Mouse (Mus musculus) CD4-positive helper T cell, adult 2 months (primary cell): Measurements from ENCODE around the gene Olfr1058.
"Not testable (repeated sequence)": the region's sequence is repeated elsewhere in the genome, so short reads cannot be mapped to it uniquely, and the experiment has no call there.

Source experiments
- DNase-seq: peaks from one replicate; pipeline ENCODE4 v3.0.0-alpha.2; 2012; ENCODE audit warnings: low read depth, missing footprints, low spot score

The Olfr1058 gene

DNA sequence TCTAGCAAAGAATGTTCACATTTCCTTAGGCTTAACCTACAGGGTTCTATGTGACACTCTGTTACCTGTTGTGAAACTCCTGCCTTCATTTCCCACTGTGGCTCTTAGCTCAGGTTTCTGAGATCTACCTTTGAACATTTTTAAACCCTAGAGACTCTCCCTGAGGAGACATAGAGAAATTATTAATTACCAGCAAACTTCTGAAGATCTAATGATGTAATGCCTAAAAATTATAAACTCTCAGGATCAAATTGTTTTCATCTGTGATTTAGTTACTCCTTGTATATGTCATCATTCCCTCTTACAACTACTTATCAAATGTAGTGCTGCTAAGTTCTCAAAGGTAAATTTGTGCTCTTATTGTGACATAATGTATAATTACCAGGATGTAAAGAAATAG is at the start of gene Olfr1058:
Gene Olfr1058, minus strand, starts transcription at position 101 of the 400 bp plus-strand sequence.
- DNase-seq: not testable (repeated sequence)

GRCm38 (mm10) chr2:86428511-86428910 is 40.1 kb upstream of the Olfr1058 start:
- DNase-seq: not testable (repeated sequence)

DNA sequence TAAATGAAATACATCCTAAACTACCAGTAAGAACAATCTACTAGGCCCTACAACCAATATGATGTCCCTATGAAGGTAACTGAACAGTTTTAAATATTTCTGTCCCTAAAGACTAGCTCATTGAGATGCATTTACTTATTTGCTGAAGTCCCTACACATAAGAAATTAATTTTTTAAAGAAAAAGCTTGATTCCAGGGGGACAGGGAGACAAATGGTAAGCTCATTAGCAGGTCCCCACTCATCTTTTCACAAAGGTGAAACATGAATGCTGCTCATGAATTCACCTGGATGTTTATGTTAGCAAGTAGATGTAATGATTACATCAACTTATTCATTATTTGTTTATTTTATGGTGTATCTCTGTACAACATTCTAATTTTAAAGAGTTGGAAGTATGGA is 38.3 kb upstream of the Olfr1058 start, which contains the start of gene Olfr1062:
Gene Olfr1062, minus strand, starts transcription at position 101 of the 400 bp plus-strand sequence.
- DNase-seq: not testable (repeated sequence)

GRCm38 (mm10) chr2:86413950-86414349 is 25.6 kb upstream of the Olfr1058 start, which contains the start of gene Olfr1061:
Gene Olfr1061, minus strand, starts transcription at chr2:86414050.
- no peak for DNase-seq

DNA sequence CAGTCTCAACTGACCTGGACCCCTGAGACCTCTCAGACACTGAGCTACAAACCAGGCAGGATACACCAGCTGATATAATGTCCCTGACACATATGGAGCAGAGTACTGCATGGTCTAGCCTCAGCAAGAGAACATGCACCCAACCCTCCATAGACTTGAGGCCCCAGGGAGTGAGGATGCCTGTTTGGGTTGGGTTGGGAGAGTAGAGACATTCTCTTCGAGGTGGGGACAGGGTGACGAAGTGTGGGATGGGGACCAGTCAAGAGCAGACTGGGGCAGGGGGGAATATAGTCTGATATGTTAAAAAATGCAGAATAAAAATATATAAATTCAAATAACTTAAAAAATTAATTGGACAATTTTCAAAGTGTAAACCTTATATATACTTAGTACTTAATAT is 6.8 kb upstream of the Olfr1058 start:
- DNase-seq: no peak

- DNase-seq: no peak
Observed at GRCm38 (mm10) chr2:86378293-86378692, 10.1 kb downstream of the Olfr1058 start, which contains the start of gene Olfr1057. Gene Olfr1057, minus strand, starts transcription at chr2:86378393.

DNA sequence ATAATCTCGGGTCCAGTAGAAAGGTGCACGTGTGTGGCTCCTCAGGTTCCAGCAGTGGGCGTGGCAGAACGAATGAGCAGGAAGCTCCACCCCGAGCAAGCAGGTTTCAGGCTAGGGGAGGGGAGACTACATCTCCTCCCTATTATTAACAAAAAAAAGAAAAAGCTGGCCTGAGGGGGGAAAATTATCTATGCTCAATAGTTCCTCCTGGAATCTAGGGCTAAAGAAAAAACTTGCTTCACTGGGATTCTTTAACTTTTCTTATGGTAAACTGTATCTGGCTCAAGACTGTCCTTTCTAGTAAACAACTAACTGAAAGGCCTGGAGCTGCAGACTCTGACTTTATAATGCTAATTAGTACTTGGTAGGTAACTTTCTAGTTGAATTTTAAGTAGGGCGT is 22.0 kb downstream of the Olfr1058 start:
- DNase-seq: not testable (repeated sequence)

GRCm38 (mm10) chr2:86362369-86362768 is 26.0 kb downstream of the Olfr1058 start, which contains the start of gene Olfr1056:
Gene Olfr1056, minus strand, starts transcription at chr2:86362469.
- DNase-seq: no peak

DNA sequence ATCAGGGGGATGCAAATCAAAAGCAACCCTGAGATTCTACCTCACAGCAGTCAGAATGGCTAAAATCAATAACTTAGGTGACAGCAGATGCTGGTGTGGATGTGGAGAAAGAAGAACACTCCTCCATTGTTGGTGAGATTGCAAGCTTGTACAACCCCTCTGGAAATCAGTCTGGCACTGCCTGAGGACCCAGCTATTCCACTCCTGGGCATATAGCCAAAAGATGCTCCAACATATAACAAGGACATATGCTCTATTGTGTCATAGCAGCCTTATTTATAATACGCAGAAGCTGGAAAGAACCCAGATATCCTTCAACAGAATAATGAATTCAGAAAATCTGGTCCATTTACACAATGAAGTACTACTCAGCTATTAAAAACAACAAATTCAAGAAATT is 36.6 kb downstream of the Olfr1058 start:
- DNase-seq: not testable (repeated sequence)

- no peak for DNase-seq
Observed at GRCm38 (mm10) chr2:86350184-86350583, 38.2 kb downstream of the Olfr1058 start, which contains the start of gene Olfr1055. Gene Olfr1055, minus strand, starts transcription at chr2:86350284.

DNA sequence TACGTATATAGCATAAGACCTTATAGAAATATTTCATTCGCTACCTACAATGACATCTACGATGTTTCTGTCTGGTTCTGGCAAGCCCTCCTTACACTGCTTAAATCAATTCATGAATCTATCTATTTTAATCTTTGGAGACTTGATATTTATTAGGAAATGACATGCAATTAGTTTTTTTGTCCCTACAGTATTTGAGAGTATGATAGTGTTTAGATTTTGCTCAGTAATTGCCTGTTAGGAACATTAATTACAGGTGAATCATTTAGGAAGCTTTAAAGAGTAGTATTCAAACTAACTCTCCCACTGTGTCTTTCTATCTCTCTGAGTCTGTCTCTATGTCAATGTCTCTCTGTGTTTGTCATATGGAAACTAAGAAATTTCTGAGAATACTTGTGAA is 53.0 kb downstream of the Olfr1058 start, which contains the start of gene Olfr1054:
Gene Olfr1054, minus strand, starts transcription at position 101 of the 400 bp plus-strand sequence.
- no peak for DNase-seq
